Mouse (Mus musculus): ENCODE results near the gene Olfr1131.
"Not testable (repeated sequence)": the region's sequence is repeated elsewhere in the genome, so short reads cannot be mapped to it uniquely, and the experiment has no call there.

Gene Olfr1131

GRCm38 (mm10) chr2:87626804-87627203 lies at the start of gene Olfr1131:
Gene Olfr1131 (plus strand): TSS chr2:87627104.
- in situ Hi-C loops (cut with MboI, MseI), result no loop called here

DNA sequence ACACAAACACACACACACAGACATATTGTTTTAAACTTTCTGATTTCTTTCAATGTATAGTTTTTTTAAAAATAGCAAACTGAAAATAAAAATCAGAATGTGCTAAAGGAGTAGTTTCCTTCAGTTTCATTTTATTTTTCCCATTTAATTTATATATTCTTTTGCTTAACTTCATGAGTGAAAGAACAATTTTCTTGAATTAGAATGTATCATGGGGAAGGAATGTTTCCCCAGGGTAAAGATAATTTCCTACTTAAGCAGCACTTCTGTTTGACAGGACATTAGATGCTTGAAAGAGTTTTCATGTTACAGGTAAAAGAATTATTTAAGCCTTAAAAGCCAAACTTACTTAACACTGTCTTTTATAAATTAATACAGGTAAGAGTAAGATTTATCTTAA lies 21.0 kb upstream of the Olfr1131 start, which contains the start of gene Olfr1130:
TSS of gene Olfr1130 (plus strand) at position 301 of the 400 bp plus-strand sequence.
- in situ Hi-C loops (cut with MboI, MseI), result not testable (repeated sequence)

- in situ Hi-C loops (cut with MboI, MseI), result no loop called here
These were observed 10.5 kb downstream of the Olfr1131 start, which contains the start of gene Olfr1132 for GRCm38 (mm10) chr2:87637435-87637834. Gene Olfr1132 (minus strand): TSS chr2:87637535.

DNA sequence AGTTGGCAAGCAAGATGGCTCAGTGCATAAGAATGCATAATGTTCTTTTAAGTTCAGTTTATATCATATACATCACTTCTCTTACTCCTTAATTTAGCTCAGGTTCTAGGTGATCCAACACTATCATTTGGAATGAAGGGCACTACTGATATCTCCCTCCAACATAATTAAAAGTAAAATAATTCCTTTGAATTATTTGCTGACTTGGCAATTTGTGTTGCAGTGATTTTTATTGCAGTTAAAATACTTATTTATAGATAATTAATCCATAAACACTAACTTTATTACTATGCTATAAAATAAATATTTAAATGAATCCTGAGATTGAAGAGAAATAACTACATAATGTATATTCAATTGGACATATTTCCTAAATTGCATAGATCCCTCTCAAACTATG lies 15.5 kb downstream of the Olfr1131 start:
- in situ Hi-C loops (cut with MboI, MseI), result no loop called here

DNA sequence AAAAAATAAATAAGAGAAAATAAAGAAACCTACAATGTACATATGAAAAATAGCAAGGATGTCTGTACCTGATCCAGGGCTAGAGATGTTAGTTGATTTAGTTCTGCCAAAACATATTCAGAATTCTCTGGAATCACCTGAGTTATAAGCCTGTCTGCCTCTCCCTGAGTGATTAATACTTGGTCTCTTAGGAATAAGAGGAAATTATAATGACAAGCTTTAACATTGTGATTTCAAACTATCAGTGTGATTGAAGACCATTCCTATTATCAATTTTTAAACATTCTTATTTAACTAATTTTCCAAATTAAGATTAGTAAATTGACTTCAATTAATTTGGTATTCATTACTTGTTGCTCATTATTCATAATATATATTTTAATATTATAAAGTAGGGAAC lies 20.4 kb downstream of the Olfr1131 start, which contains the start of gene Olfr1133:
TSS of gene Olfr1133 (minus strand) at position 101 of the 400 bp plus-strand sequence.
- in situ Hi-C loops (cut with MboI, MseI), result no loop called here

DNA sequence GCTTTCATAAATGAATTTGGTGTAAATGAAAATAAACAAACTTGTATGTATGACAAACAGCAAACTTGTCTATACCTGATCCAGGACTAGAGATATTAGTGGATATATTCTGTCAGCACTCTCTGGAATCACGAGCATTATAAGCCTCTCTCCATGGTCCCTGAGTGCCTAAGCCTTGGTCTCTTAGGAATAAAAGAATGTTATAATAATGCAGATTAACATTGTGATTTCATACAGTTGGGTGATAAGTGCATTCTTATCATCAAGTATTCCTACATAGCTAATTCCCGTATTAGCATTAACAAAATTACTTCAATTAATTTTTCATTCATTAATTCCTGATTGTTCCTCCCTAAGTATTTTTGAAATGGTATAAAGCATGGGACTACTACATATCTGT lies 31.5 kb downstream of the Olfr1131 start, which contains the start of gene Olfr1134:
TSS of gene Olfr1134 (minus strand) at position 101 of the 400 bp plus-strand sequence.
- in situ Hi-C loops (cut with MboI, MseI), result no loop called here

DNA sequence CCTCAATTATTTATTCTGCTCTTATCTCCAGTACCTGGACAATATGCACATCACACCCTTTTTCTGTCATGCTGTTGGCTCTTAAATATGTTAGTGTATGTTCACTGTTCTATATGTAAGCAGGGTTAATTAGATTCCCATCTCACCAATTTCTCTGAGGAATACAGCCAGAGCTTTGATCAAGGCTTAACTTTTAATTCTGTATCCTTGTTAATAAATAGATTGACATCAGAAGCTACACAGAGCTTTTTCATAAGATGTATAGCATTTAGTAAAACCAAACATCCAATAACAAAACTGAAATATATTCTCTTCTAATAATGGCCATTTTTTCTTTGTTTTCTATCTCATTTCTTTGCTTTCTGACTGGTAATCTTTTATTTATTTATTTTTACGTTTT lies 46.7 kb downstream of the Olfr1131 start, which contains the start of gene Olfr1135:
TSS of gene Olfr1135 (minus strand) at position 101 of the 400 bp plus-strand sequence.
- in situ Hi-C loops (cut with MboI, MseI), result no loop called here
